Mouse (Mus musculus) Patski (cell line): ENCODE data around the gene Sp1. TPM values are rescaled to one million over a fixed set of nuclear protein-coding genes. Genes with fewer than 3 reads are reported as not detected.

Source experiments
- ATAC-seq: fragments of 100-300 bp; one replicate; pipeline ENCODE4 v1.8.0; 2021
- CTCF ChIA-PET: fragments of 350-600 bp; sonication (Branson Sonifier 250); formaldehyde crosslinking; loops from one replicate; lab custom pipeline; 2022; ENCODE audit warnings: inconsistent platforms; lab: Charles Lee
- POLR2A ChIA-PET: fragments of 350-600 bp; sonication (Branson Sonifier 250); formaldehyde crosslinking; loops from one replicate; lab custom pipeline; 2022; ENCODE audit warnings: antibody characterized with exemption, inconsistent platforms; lab: Charles Lee
- DNase-seq: peaks from one replicate; pipeline ENCODE4 v3.0.0-alpha.2; 2011; ENCODE audit warnings: low read depth, low spot score
- H3K27me3 ChIP-seq: fragments of 371-371 bp; one replicate; pipeline ENCODE4 v1.5.1; 2021
- CTCF ChIP-seq: fragments of 100-300 bp; IDR thresholded peaks from one replicate; pipeline ENCODE4 v1.5.1; 2021
- in situ Hi-C: fragments of 300-500 bp; cut with MboI; formaldehyde crosslinking; loops from 3 replicates; pipeline ENCODE4 v1.11.1; 2018; ENCODE audit warnings: low pct_unique_long_range_greater_than_20kb, mixed read lengths
- polyA plus RNA-seq: library from polyadenylated mRNA; unstranded; gene quantifications from one replicate; pipeline ENCODE4 v1.2.3, GENCODE M21; 2021

Gene Sp1
- polyA plus RNA-seq, 1 experiment from 2014 or later: 30.6 TPM

DNA sequence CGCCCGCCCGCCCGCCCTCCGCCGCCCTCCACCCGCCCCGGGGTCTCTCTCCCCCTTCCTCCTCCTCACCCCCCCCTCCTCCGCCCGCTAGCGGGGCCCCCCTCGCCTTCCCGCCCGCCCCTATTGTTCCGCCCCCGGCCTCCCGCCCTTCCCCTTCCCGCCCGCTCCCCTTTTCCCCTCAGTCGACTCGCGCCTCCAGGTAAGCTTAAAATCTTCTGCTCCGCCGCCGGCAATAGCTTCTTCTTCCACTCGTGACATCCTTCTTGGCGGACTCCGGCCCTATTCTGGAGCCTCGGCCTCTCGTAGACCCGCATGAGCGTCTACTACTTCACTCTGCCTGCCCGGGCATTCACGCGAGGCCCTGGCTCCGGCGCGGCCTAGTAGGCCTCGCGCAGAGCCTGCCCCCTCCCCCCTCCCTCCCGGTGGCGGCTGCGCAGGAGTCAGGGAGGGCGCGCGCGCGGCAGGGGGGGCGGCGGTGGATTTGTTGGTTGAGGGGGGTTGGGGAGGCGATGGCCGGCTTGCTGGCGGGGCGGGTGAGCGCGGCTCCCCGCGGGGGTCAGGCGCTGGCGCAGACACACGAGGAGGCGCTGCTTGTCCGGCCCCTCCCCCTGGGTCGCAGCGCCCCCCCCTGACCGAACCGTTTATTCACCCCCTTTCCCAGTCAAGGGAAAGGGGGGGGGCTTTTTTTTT, 64.8 kb downstream of the Sp1 start:
- TF ChIP-seq CTCF: peak; percentile 84
- ChIA-PET POLR2A (interaction anchor here (0.6 to 1.2 kb wide), 5 partner anchors 11 to 383 kb away, joined by 3 to 7 read pairs (median 4); no protein-coding TSS in a partner anchor), CTCF (interaction anchor here (1.1 to 2.2 kb wide), 4 partner anchors 9 to 54 kb away, joined by 3 to 9 read pairs (median 4); partner anchors contain the start of genes Npff and Prr13)
- ATAC-seq (peak; percentile 45), DNase-seq (peak; percentile 33)
- in situ Hi-C loops: no loop called here
- H3K27me3 ChIP-seq: no peaks in the 10 kb centered on the region

DNA sequence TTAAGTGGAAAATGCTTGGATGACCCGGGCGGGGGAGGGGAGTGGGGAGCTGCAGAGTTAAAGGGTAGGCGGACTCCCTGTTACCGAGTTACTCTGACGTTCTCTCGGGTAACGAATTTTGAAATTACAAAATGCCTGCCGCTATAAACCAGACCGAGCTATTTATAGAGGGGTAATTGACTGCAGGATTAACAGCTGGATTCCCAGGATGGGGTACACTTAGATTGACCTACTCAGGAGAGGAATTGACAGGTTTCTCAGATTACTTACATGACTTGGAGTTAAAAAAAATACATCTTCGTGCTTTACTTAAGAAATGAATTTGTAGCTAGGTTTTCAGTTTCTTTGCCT, 65.3 kb downstream of the Sp1 start:
- CTCF ChIA-PET: interaction anchor here (1.3 to 2.1 kb wide), 2 partner anchors 8 to 54 kb away, joined by 3 to 9 read pairs; partner anchors contain the start of gene Npff
- H3K27me3 ChIP-seq: no peaks in the 10 kb centered on the region
- ATAC-seq (peak; percentile 17), DNase-seq (no peak)
- TF ChIP-seq CTCF: no peak
- POLR2A ChIA-PET: interaction anchor here (0.6 to 1.2 kb wide), 5 partner anchors 43 to 383 kb away, joined by 3 to 5 read pairs (median 3); no protein-coding TSS in a partner anchor
- in situ Hi-C loops: no loop called here

DNA sequence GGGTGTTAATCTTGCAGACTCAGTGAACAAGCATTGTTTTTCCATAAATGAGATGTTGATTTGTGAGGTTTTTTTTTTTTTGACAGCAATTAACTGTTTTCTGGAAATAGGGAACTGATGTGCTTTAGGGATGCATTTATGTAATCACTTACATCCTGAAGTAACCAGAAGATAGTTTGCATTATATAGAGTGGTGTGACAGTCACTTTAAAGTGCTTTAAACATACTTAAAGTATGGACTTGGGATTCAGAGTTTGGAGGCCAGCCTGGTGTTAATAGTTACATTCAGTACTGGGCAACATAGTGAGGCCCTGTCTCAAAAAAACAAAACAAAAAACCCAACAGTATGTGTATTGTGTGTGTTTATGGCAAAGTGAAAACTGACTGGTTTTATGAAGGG, 65.8 kb downstream of the Sp1 start:
- no peaks in the 10 kb centered on the region for H3K27me3 ChIP-seq
- no peak for ATAC-seq
- TF ChIP-seq CTCF: no peak
- in situ Hi-C loops: no loop called here
- ChIA-PET CTCF (interaction anchor here (1.3 to 2.1 kb wide), 2 partner anchors 8 to 53 kb away, joined by 3 to 9 read pairs; partner anchors contain the start of gene Npff), POLR2A (interaction anchor here (0.6 to 1.2 kb wide), 5 partner anchors 42 to 384 kb away, joined by 3 to 5 read pairs (median 3); no protein-coding TSS in a partner anchor)
- DNase-seq: no peak

DNA sequence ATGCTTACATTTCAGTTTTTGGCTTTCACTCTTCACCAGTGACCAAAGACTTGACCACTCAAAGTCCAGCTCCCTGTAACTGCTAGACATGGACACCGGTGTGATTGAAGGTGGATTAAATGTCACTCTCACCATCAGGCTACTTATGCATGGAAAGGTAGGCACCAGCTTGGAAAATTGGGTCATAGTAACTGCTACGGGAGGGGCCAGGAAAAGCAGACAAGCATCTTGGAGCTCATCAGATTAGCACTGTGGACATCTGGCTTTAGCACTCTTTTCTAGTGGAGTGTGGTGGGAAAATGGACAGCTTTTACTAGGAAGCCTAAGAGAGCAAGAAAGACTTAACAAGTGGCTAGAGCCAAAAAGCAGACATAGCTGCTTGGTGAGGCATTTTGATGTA, 67.3 kb downstream of the Sp1 start:
- ChIA-PET POLR2A (interaction anchor here (1.4 kb wide), 1 partner anchor 12 kb away, joined by 4 read pairs; no protein-coding TSS in a partner anchor), CTCF (interaction anchor here (1.5 to 2.0 kb wide), 2 partner anchors 9 to 21 kb away, joined by 5 to 8 read pairs; no protein-coding TSS in a partner anchor)
- in situ Hi-C loops: no loop called here
- ATAC-seq: no peak
- no peak for DNase-seq
- no peaks in the 10 kb centered on the region for H3K27me3 ChIP-seq
- TF ChIP-seq CTCF: no peak

- no peak for TF ChIP-seq CTCF
- POLR2A ChIA-PET: interaction anchor here (0.6 kb wide), 1 partner anchor 105 kb away, joined by 3 read pairs; no protein-coding TSS in a partner anchor
- DNase-seq: no peak
- in situ Hi-C loops: no loop called here
- CTCF ChIA-PET: interaction anchor here (2.0 kb wide), 1 partner anchor 8 kb away, joined by 8 read pairs; no protein-coding TSS in a partner anchor
- no peaks in the 10 kb centered on the region for H3K27me3 ChIP-seq
- ATAC-seq: no peak
These were observed 68.6 kb downstream of the Sp1 start for GRCm38 (mm10) chr15:102474520-102474919.

DNA sequence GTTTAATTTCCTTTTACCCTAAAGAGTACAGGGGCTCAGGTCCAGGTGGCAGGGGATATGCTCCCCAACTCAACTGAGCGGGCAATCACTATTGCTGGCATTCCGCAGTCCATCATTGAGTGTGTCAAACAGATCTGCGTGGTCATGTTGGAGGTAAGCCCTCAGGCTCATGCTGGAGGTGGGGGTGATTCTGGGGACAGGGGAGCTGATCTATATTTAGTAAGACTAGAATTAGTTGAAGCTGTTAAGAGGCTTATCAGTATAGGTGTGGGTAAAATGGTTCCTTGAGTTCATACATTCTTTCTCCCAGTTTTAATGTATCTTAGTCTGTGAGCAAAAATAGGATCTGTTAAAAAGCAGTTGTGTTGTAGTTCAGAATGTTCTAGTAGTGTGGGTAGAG, 77.2 kb downstream of the Sp1 start:
- in situ Hi-C loops: no loop called here
- ATAC-seq: no peak
- H3K27me3 ChIP-seq: no peaks in the 10 kb centered on the region
- no peak for DNase-seq
- ChIA-PET POLR2A (no interaction called here), CTCF (interaction anchor here (1.4 to 2.4 kb wide), 3 partner anchors 8 to 14 kb away, joined by 4 to 8 read pairs (median 5); no protein-coding TSS in a partner anchor)
- no peak for TF ChIP-seq CTCF

GRCm38 (mm10) chr15:102485853-102486252, 79.9 kb downstream of the Sp1 start:
- no peak for TF ChIP-seq CTCF
- DNase-seq (no peak), ATAC-seq (no peak)
- H3K27me3 ChIP-seq: no peaks in the 10 kb centered on the region
- POLR2A ChIA-PET: interaction anchor here (0.6 to 1.6 kb wide), 4 partner anchors 12 to 139 kb away, joined by 3 to 4 read pairs (median 4); no protein-coding TSS in a partner anchor
- CTCF ChIA-PET: no interaction called here
- in situ Hi-C loops: no loop called here

Other genes starting within 250 kb of the Sp1 start
- gene Zfp740, start 202.9 kb upstream of the Sp1 start, polyA plus RNA-seq: 96.4 TPM
- gene Csad, start 201.4 kb upstream of the Sp1 start, polyA plus RNA-seq: 79.6 TPM
- 0.35 TPM for gene Itgb7, start 174.2 kb upstream of the Sp1 start, polyA plus RNA-seq
- gene Rarg, start 148.6 kb upstream of the Sp1 start, polyA plus RNA-seq: 32.0 TPM
- gene Gm9918, start 135.6 kb upstream of the Sp1 start, polyA plus RNA-seq: 0.03 TPM
- 47.4 TPM for gene Mfsd5, start 126.7 kb upstream of the Sp1 start, polyA plus RNA-seq
- 21.8 TPM for gene Espl1, start 109.9 kb upstream of the Sp1 start, polyA plus RNA-seq
- 642 TPM for gene Pfdn5, start 80.0 kb upstream of the Sp1 start, polyA plus RNA-seq
- gene Myg1, start 74.4 kb upstream of the Sp1 start, polyA plus RNA-seq: 87.1 TPM
- 43.3 TPM for gene Aaas, start 55.4 kb upstream of the Sp1 start, polyA plus RNA-seq
- gene Sp7, start 39.0 kb upstream of the Sp1 start, polyA plus RNA-seq: not detected
- not detected for gene Amhr2, start 39.2 kb downstream of the Sp1 start, polyA plus RNA-seq
- 167 TPM for gene Prr13, start 52.9 kb downstream of the Sp1 start, polyA plus RNA-seq
- 801 TPM for gene Pcbp2, start 64.4 kb downstream of the Sp1 start, polyA plus RNA-seq
- 3.6 TPM for gene Gm10337, start 97.6 kb downstream of the Sp1 start, polyA plus RNA-seq
- 41.5 TPM for gene Map3k12, start 110.9 kb downstream of the Sp1 start, polyA plus RNA-seq
- 51.1 TPM for gene Tarbp2, start 112.0 kb downstream of the Sp1 start, polyA plus RNA-seq
- 0.83 TPM for gene Npff, start 118.8 kb downstream of the Sp1 start, polyA plus RNA-seq
- gene Gm28047, start 218.9 kb downstream of the Sp1 start, polyA plus RNA-seq: not detected
- 39.9 TPM for gene Atf7, start 219.3 kb downstream of the Sp1 start, polyA plus RNA-seq